Mouse (Mus musculus): ENCODE measurements at regions not wholly inside any gene's neighbourhood (a gene's known extent, or its start where the extent isn't known, plus 50 kb on each side); places are given as distances from the start of the nearest gene placed in this dataset.

DNA sequence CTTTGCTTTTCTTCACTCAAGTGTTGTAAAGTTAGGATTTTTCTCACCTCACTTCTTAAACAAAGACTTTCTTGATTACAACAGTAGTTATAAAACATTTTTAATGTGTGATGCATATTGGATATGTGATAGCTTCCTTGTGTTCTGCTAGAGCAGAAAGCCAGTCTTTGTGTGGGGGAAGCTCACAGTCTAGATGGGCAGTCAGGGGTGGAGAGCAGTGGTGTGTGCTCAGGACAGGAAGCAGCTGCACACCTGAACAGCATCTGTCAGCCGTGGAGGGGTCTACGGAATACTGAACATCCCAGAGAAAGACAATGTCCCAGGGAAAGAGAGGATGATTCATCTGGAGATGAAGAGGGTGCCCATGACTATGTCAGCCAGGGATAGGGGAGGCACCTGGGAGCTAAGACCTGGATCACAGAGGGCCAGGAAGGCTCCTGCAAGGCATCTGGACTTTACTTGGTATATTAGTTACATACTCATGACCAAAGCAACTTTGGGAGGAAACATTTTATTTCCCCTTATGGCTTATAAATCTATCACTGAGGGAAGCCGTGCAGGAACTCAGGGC, 53.9 kb upstream of the Zfp648 start:
- TF ChIP-seq CTCF (IDR thresholded peaks at IDR 0.05; ENCODE audit: control insufficient read depth, insufficient read depth, insufficient read length) (no peak), MAX (IDR thresholded peaks at IDR 0.05) (no peak), MYOG (IDR thresholded peaks at IDR 0.05; ENCODE audit: control insufficient read depth, extremely low read depth, insufficient read length) (no peak), CEBPB (IDR thresholded peaks at IDR 0.05; ENCODE audit: low read depth) (no peak)

Data from C2C12 (cell line).